Mouse (Mus musculus) limb, embryonic 14.5 days (tissue): ENCODE measurements at regions not wholly inside any gene's neighbourhood (a gene's known extent, or its start where the extent isn't known, plus 50 kb on each side); places are given as distances from the start of the nearest gene placed in this dataset.

Experiments
- ATAC-seq: fragments of 200-750 bp; cut with Nextera tagmentation; 2 replicates; pipeline ENCODE4 v1.8.0; 2017; ENCODE audit warnings: low read depth, moderate number of reproducible peaks, moderate TSS enrichment; ENCODE audit not compliant: low FRiP score
- DNase-seq: peaks from one replicate; pipeline ENCODE4 v3.0.0-alpha.2; 2015; ENCODE audit warnings: low spot score
- H3K27ac ChIP-seq: fragments of 300-500 bp; sonication (generic); replicated peaks from 2 replicates; pipeline ENCODE4 v1.5.1; 2014; ENCODE audit warnings: low read depth, mild to moderate bottlenecking, low read length, moderate library complexity, mixed read lengths
- H3K27me3 ChIP-seq: fragments of 300-500 bp; sonication (generic); 2 replicates; pipeline ENCODE4 v1.6.1; 2014; ENCODE audit warnings: low read length, mixed read lengths; ENCODE audit not compliant: control insufficient read depth, insufficient read depth
- H3K36me3 ChIP-seq: fragments of 300-500 bp; sonication (generic); 2 replicates; pipeline ENCODE4 v1.6.1; 2014; ENCODE audit warnings: mild to moderate bottlenecking, low read length, moderate library complexity, mixed read lengths; ENCODE audit not compliant: control insufficient read depth, insufficient read depth
- H3K4me1 ChIP-seq: fragments of 300-500 bp; sonication (generic); 2 replicates; pipeline ENCODE4 v1.6.1; 2014; ENCODE audit warnings: antibody characterized with exemption, low read length, mixed read lengths; ENCODE audit not compliant: control insufficient read depth, insufficient read depth
- H3K4me2 ChIP-seq: fragments of 300-500 bp; sonication (generic); replicated peaks from 2 replicates; pipeline ENCODE4 v1.6.1; 2014; ENCODE audit warnings: low read depth, mild to moderate bottlenecking, low read length, moderate library complexity; ENCODE audit not compliant: severe bottlenecking
- H3K4me3 ChIP-seq: fragments of 300-500 bp; sonication (generic); replicated peaks from 2 replicates; pipeline ENCODE4 v1.5.1; 2014; ENCODE audit warnings: low read length
- H3K9ac ChIP-seq: fragments of 300-500 bp; sonication (generic); 2 replicates; pipeline ENCODE4 v1.6.1; 2014; ENCODE audit warnings: mild to moderate bottlenecking, low read depth, low read length, moderate library complexity; ENCODE audit not compliant: severe bottlenecking
- H3K9me3 ChIP-seq: fragments of 300-500 bp; sonication (generic); 2 replicates; pipeline ENCODE4 v1.6.1; 2016; ENCODE audit warnings: low read length; ENCODE audit not compliant: control insufficient read depth
- POLR2A ChIP-seq: fragments of 200-500 bp; IDR thresholded peaks from 2 replicates; pipeline ENCODE4 v1.8.0; 2012; ENCODE audit warnings: inconsistent platforms, mild to moderate bottlenecking, moderate library complexity, borderline replicate concordance; ENCODE audit not compliant: insufficient read depth, insufficient read length; ENCODE audit errors: extremely low read depth
- WGBS: fragments of 180-500 bp; shearing (Covaris S2); extraction: QIAGEN DNeasy Blood & Tissue Kit; methylation state at CpG from one replicate; pipeline ENCODE4 v1.1.7; 2014; 5-methylcytosine and 5-hydroxymethylcytosine counted together

- Histone ChIP-seq H3K27me3 (no peaks in the 10 kb centered on the region), H3K36me3 (no peaks in the 10 kb centered on the region), H3K9me3 (no peaks in the 10 kb centered on the region), H3K4me2 (no peak overlapping the region), H3K4me3 (no peak overlapping the region), H3K9ac (no peak overlapping the region), H3K27ac (no peak overlapping the region), H3K4me1 (no peaks in the 10 kb centered on the region)
- ATAC-seq (no peak), DNase-seq (no peak)
- no peak for TF ChIP-seq POLR2A
- 70% methylated on average over 4 of the region's 4 CpGs for WGBS
Measured at GRCm38 (mm10) chr17:62246650-62247049, 634.5 kb downstream of the Efna5 start.

DNA sequence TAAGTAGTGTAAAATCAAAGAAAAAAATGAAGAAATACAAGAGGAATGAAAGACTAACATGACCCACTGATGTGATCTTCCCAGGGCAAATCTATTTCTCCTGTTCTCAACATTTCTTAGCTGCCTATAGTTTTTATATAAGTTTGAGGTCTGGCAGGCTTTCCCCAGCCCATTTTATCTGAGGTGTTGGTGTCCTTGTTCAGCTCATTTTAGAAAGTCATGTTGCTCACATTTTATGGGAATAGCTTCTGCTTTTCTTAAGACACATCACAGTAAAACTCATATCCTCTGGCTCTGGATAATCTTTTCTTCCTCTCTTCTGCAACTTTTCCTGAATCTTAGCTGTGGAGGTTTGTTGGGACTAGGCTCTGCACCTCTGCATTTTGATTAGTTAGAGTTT is 650.2 kb downstream of the Efna5 start:
- no peak overlapping the region for H3K4me3 ChIP-seq
- no peaks in the 10 kb centered on the region for H3K9me3 ChIP-seq
- H3K9ac ChIP-seq, result no peak overlapping the region
- ATAC-seq (no peak), DNase-seq (no peak)
- H3K4me2 ChIP-seq, result no peak overlapping the region
- H3K4me1 ChIP-seq, result no peaks in the 10 kb centered on the region
- H3K36me3 ChIP-seq, result no peaks in the 10 kb centered on the region
- TF ChIP-seq POLR2A, result no peak
- no peaks in the 10 kb centered on the region for H3K27me3 ChIP-seq
- H3K27ac ChIP-seq, result no peak overlapping the region

GRCm38 (mm10) chr17:62210441-62211025 is 670.6 kb downstream of the Efna5 start:
- ATAC-seq, result no peak
- H3K27ac ChIP-seq, result no peak overlapping the region
- H3K4me1 ChIP-seq, result no peaks in the 10 kb centered on the region
- no peak for DNase-seq
- WGBS, result 70% methylated on average over 9 of the region's 9 CpGs
- no peak overlapping the region for H3K9ac ChIP-seq
- H3K4me3 ChIP-seq, result no peak overlapping the region
- H3K9me3 ChIP-seq, result no peaks in the 10 kb centered on the region
- no peak for TF ChIP-seq POLR2A
- H3K36me3 ChIP-seq, result no peaks in the 10 kb centered on the region
- no peaks in the 10 kb centered on the region for H3K27me3 ChIP-seq
- H3K4me2 ChIP-seq, result no peak overlapping the region

GRCm38 (mm10) chr17:62202658-62203057 is 678.5 kb downstream of the Efna5 start:
- no peak for TF ChIP-seq POLR2A
- Histone ChIP-seq H3K4me1 (no peaks in the 10 kb centered on the region), H3K27me3 (no peaks in the 10 kb centered on the region), H3K36me3 (no peaks in the 10 kb centered on the region), H3K4me3 (no peak overlapping the region), H3K27ac (no peak overlapping the region), H3K9me3 (no peaks in the 10 kb centered on the region), H3K4me2 (no peak overlapping the region), H3K9ac (no peak overlapping the region)
- 81% methylated on average over 2 of the region's 2 CpGs for WGBS
- no peak for DNase-seq
- no peak for ATAC-seq

DNA sequence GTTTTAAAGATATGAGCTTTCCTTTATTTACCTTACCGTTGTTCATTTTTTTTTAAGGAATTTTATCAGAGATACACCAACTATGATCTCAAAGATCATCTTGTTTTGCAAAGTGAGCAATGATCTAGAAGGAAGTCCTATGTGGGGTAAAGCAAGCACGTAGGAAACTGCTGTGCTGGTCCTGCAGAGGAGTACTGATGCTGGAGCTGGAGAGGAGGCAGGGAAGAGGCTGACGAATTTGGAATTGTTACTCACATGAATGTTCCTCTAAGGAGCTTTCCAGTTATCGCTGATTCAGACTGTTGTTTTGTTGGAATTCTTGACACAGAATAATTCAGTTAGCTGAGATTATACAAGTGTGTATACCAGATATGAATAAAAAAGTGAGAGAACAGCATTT is 680.6 kb downstream of the Efna5 start:
- WGBS, result 83% methylated on average over 4 of the region's 4 CpGs
- no peak overlapping the region for H3K9ac ChIP-seq
- no peak overlapping the region for H3K4me2 ChIP-seq

DNA sequence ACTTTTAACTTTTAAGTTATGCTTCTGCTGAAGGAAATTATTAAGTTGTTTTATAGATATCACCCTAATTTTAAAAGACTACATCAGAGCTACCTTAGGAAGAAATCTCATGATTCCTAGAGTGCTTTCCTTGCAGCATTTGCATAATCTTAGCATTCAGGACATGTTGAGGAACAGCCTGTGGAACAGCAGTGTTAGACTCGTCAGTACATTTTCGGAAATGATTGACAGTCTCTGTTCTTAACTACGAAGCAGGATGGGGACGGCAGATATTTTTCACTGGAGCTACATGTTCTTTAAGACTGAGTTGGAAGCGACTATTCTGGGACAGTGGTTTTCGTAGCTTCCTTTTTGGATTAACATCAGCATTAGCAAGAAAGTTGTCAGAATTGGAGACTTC is 681.6 kb downstream of the Efna5 start:
- Histone ChIP-seq H3K4me3 (no peak overlapping the region), H3K4me2 (no peak overlapping the region), H3K27me3 (no peaks in the 10 kb centered on the region), H3K27ac (no peak overlapping the region), H3K4me1 (no peaks in the 10 kb centered on the region), H3K9me3 (no peaks in the 10 kb centered on the region), H3K9ac (no peak overlapping the region), H3K36me3 (no peaks in the 10 kb centered on the region)
- DNase-seq, result no peak
- no peak for TF ChIP-seq POLR2A
- WGBS, result 86% methylated on average over 6 of the region's 6 CpGs
- ATAC-seq, result no peak

More for the DNA sequence above, 680.6 kb downstream of the Efna5 start:
- Histone ChIP-seq H3K4me1 (no peaks in the 10 kb centered on the region), H3K9me3 (no peaks in the 10 kb centered on the region), H3K27ac (no peak overlapping the region), H3K4me3 (no peak overlapping the region), H3K27me3 (no peaks in the 10 kb centered on the region), H3K36me3 (no peaks in the 10 kb centered on the region)
- ATAC-seq (no peak), DNase-seq (no peak)
- no peak for TF ChIP-seq POLR2A
